Mouse (Mus musculus): ENCODE measurements at regions not wholly inside any gene's neighbourhood (a gene's known extent, or its start where the extent isn't known, plus 50 kb on each side); places are given as distances from the start of the nearest gene placed in this dataset.
A peak's percentile ranks its signal among the peaks of the same experiment; 100 is the strongest.

DNA sequence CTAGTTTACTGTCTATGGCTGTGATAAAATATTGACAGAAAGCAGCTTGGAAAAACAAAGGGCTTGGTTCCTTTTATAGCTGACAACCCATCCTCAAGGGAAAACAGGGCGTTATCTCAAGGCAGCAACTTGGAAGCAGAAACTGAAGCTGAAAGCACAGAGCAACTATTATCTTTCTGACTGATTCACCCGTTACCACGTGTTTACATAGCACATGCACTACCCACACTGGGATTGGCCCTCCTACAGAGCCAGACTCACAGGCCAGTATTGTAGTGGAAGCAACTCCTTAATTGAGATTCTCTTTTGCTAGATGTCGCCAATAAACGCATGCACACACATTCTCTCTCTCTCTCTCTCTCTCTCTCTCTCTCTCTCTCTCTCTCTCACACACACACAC lies 465.5 kb downstream of the Pros1 start:
- no peak for TF ChIP-seq POLR2A (IDR thresholded peaks at IDR 0.05; ENCODE audit: insufficient read length, low read depth)
- no peak for TF ChIP-seq REST (IDR thresholded peaks at IDR 0.05; ENCODE audit: insufficient read depth, insufficient read length)
- peak; percentile 55 for TF ChIP-seq USF1 (IDR thresholded peaks at IDR 0.05; ENCODE audit: low read depth)
- TF ChIP-seq CEBPB (IDR thresholded peaks at IDR 0.05; ENCODE audit: insufficient read depth, poor library complexity, severe bottlenecking): no peak
- TF ChIP-seq MAX (IDR thresholded peaks at IDR 0.05; ENCODE audit: low read depth): no peak
- TF ChIP-seq MYOD1 (IDR thresholded peaks at IDR 0.05; ENCODE audit: control insufficient read depth in 1 of 3, insufficient read length in 2 of 3, low read depth in 2 of 3): no peak
- no peak for TF ChIP-seq E2F4 (IDR thresholded peaks at IDR 0.05; ENCODE audit: insufficient read depth)
- TF ChIP-seq MYOG (IDR thresholded peaks at IDR 0.05; ENCODE audit: control insufficient read depth in 1 of 3, insufficient read depth in 1 of 3, insufficient read length in 2 of 3, low read depth in 2 of 3): no peak
